Mouse (Mus musculus): ENCODE measurements around the gene Ell3. TPM values are rescaled to one million over a fixed set of nuclear protein-coding genes. Genes with fewer than 3 reads are reported as not detected.
"Not testable (repeated sequence)": the region's sequence is repeated elsewhere in the genome, so short reads cannot be mapped to it uniquely, and the experiment has no call there.

The Ell3 gene
- total RNA-seq (2021): not detected
- long read RNA-seq, experiment 1: 0 reads
- long read RNA-seq, experiment 2: 0 reads

- DNase-seq (ENCODE audit: low spot score): no peak
Observed at GRCm38 (mm10) chr2:121444178-121444577, at the start of gene Ell3. Gene Ell3, minus strand, starts transcription at chr2:121444278.

GRCm38 (mm10) chr2:121484403-121484802 is 40.3 kb upstream of the Ell3 start:
- DNase-seq (ENCODE audit: low spot score): not testable (repeated sequence)

GRCm38 (mm10) chr2:121483576-121483975 is 39.5 kb upstream of the Ell3 start:
- no peak for DNase-seq (ENCODE audit: low spot score)

GRCm38 (mm10) chr2:121480916-121481315 is 36.8 kb upstream of the Ell3 start:
- not testable (repeated sequence) for DNase-seq (ENCODE audit: low spot score)

GRCm38 (mm10) chr2:121480498-121480897 is 36.4 kb upstream of the Ell3 start:
- DNase-seq (ENCODE audit: low spot score): peak; percentile 25

GRCm38 (mm10) chr2:121477491-121478266 is 33.6 kb upstream of the Ell3 start:
- DNase-seq (ENCODE audit: low spot score): no peak

- DNase-seq (ENCODE audit: low spot score): not testable (repeated sequence)
Observed at GRCm38 (mm10) chr2:121475306-121475705, 31.2 kb upstream of the Ell3 start.

- no peak for DNase-seq (ENCODE audit: low spot score)
Observed at GRCm38 (mm10) chr2:121474180-121474535, 30.1 kb upstream of the Ell3 start.

GRCm38 (mm10) chr2:121473301-121474179 is 29.5 kb upstream of the Ell3 start, which contains the start of gene Mfap1b:
Gene Mfap1b, minus strand, starts transcription at chr2:121474067.
- peak; percentile 87 for DNase-seq (ENCODE audit: low spot score)

GRCm38 (mm10) chr2:121472783-121473182 is 28.7 kb upstream of the Ell3 start:
- DNase-seq (ENCODE audit: low spot score): not testable (repeated sequence)

GRCm38 (mm10) chr2:121468982-121469381 is 24.9 kb upstream of the Ell3 start:
- DNase-seq (ENCODE audit: low spot score): not testable (repeated sequence)

GRCm38 (mm10) chr2:121460071-121460470 is 16.0 kb upstream of the Ell3 start:
- DNase-seq (ENCODE audit: low spot score): no peak

- DNase-seq (ENCODE audit: low spot score): peak; percentile 77
Observed at GRCm38 (mm10) chr2:121456692-121457642, 12.9 kb upstream of the Ell3 start, which contains the start of gene Serinc4. Gene Serinc4, minus strand, starts transcription at chr2:121456781.

GRCm38 (mm10) chr2:121455534-121455933 is 11.5 kb upstream of the Ell3 start:
- no peak for DNase-seq (ENCODE audit: low spot score)

GRCm38 (mm10) chr2:121453917-121454316 is 9.8 kb upstream of the Ell3 start:
- DNase-seq (ENCODE audit: low spot score): no peak

- no peak for DNase-seq (ENCODE audit: low spot score)
Observed at GRCm38 (mm10) chr2:121452990-121453389, 8.9 kb upstream of the Ell3 start, which contains the start of gene Hypk. Gene Hypk, plus strand, starts transcription at chr2:121453290.

- no peak for DNase-seq (ENCODE audit: low spot score)
Observed at GRCm38 (mm10) chr2:121452361-121452760, 8.3 kb upstream of the Ell3 start.

GRCm38 (mm10) chr2:121450093-121450492 is 6.0 kb upstream of the Ell3 start:
- DNase-seq (ENCODE audit: low spot score): no peak

GRCm38 (mm10) chr2:121449545-121450011 is 5.5 kb upstream of the Ell3 start:
- DNase-seq (ENCODE audit: low spot score): no peak

GRCm38 (mm10) chr2:121448739-121449535 is 4.9 kb upstream of the Ell3 start, which contains the start of gene Serf2:
Gene Serf2, plus strand, starts transcription at chr2:121449195.
- DNase-seq (ENCODE audit: low spot score): peak; percentile 100

Data from gastrocnemius, adult 18-20 months (tissue).